8 mouse cellular contexts compared by ENCODE assay signal in genomic region chr4:137993291-137993758, GRCm38 (mm10). TPM values are rescaled to one million over a fixed set of nuclear protein-coding genes. Genes with fewer than 3 reads are reported as not detected.
DNase-seq lines count a peak whose midpoint lies in the region; ATAC-seq and TF ChIP-seq lines count a peak whose summit lies in the region.

No protein-coding gene starts in this region.

- H3K27ac ChIP-seq in bone marrow, adult 2 months (ENCODE audit: control insufficient read depth, insufficient read depth, low read depth, low read length, poor library complexity): peak overlapping the region; percentile 88
- H3K27ac ChIP-seq in embryonic facial prominence, embryonic 15.5 days (replicated peaks): peak overlapping the region; percentile 95
- H3K27ac ChIP-seq in kidney, embryonic 14.5 days (ENCODE audit: low read depth, low read length): peak overlapping the region; percentile 93
- H3K27ac ChIP-seq in limb, embryonic 15.5 days: peak overlapping the region; percentile 96

- H3K4me1 ChIP-seq in bone marrow, adult 2 months (ENCODE audit: control insufficient read depth, insufficient read depth, low read length): peaks cover 2% of the 10 kb centered on the region; the same call in 1 of the 2 replicates
- peaks cover 34% of the 10 kb centered on the region for H3K4me1 ChIP-seq in embryonic facial prominence, embryonic 15.5 days
- peaks cover 16% of the 10 kb centered on the region for H3K4me1 ChIP-seq in kidney, embryonic 14.5 days (ENCODE audit: control insufficient read depth, insufficient read depth, low read length)
- peaks cover 29% of the 10 kb centered on the region for H3K4me1 ChIP-seq in limb, embryonic 15.5 days

- 0 out of 2 replicates have a peak, but pooled peaks cover 4% of the 10 kb centered on the region for H3K9me3 ChIP-seq in embryonic facial prominence, embryonic 15.5 days (replicated peaks)
- H3K9me3 ChIP-seq in kidney, embryonic 14.5 days (ENCODE audit: control insufficient read depth, low read length): no peaks in the 10 kb centered on the region
- H3K9me3 ChIP-seq in limb, embryonic 15.5 days: no peaks in the 10 kb centered on the region

- H3K36me3 ChIP-seq in embryonic facial prominence, embryonic 15.5 days: peaks cover 18% of the 10 kb centered on the region
- peaks cover 15% of the 10 kb centered on the region for H3K36me3 ChIP-seq in kidney, embryonic 14.5 days (ENCODE audit: control insufficient read depth, insufficient read depth, low read length)
- peaks cover 19% of the 10 kb centered on the region for H3K36me3 ChIP-seq in limb, embryonic 15.5 days

- DNase-seq in 3T3-L1 (ENCODE audit: low read depth, low spot score): peak; percentile 52
- peak; percentile 97 to 99 for DNase-seq in heart, adult 9 months (ENCODE audit: low spot score in 2 of 2)
- DNase-seq in monocyte, adult 2 months (ENCODE audit: low read depth in 1 of 2, low spot score in 2 of 2): peak; percentile 86 to 91
- peak; percentile 95 to 96 for DNase-seq in spleen, postnatal 36 days (ENCODE audit: low spot score in 2 of 2)

- no peak for TF ChIP-seq CTCF in bone marrow, adult 2 months (IDR thresholded peaks at IDR 0.05; ENCODE audit: control insufficient read depth, insufficient read depth, low read length)

- peaks cover 7% of the 10 kb centered on the region for H3K27me3 ChIP-seq in embryonic facial prominence, embryonic 15.5 days
- H3K27me3 ChIP-seq in kidney, embryonic 14.5 days (ENCODE audit: control insufficient read depth, insufficient read depth, low read length): no peaks in the 10 kb centered on the region
- H3K27me3 ChIP-seq in limb, embryonic 15.5 days: peaks cover 7% of the 10 kb centered on the region; the same call in 1 of the 2 replicates

- peak; percentile 90; the same call in 1 of the 2 replicates for TF ChIP-seq POLR2A in bone marrow, adult 2 months (IDR thresholded peaks at IDR 0.05; ENCODE audit: borderline replicate concordance, control insufficient read depth, low read depth, low read length)

- H3K9ac ChIP-seq in embryonic facial prominence, embryonic 15.5 days: peak overlapping the region; percentile 96
- H3K9ac ChIP-seq in kidney, embryonic 14.5 days (ENCODE audit: low read depth, low read length): peak overlapping the region; percentile 99
- H3K9ac ChIP-seq in limb, embryonic 15.5 days: peak overlapping the region; percentile 99

- peak overlapping the region; percentile 74 for H3K4me2 ChIP-seq in embryonic facial prominence, embryonic 15.5 days (replicated peaks)
- peak overlapping the region; percentile 60 for H3K4me2 ChIP-seq in kidney, embryonic 14.5 days (replicated peaks; ENCODE audit: low read depth, low read length)
- H3K4me2 ChIP-seq in limb, embryonic 15.5 days: peak overlapping the region; percentile 75

- H3K4me3 ChIP-seq in bone marrow, adult 2 months (replicated peaks; ENCODE audit: control insufficient read depth, low read depth, low read length): peak overlapping the region; percentile 90
- peak overlapping the region; percentile 92 for H3K4me3 ChIP-seq in embryonic facial prominence, embryonic 15.5 days (replicated peaks)
- H3K4me3 ChIP-seq in kidney, embryonic 14.5 days (ENCODE audit: low read length): peak overlapping the region; percentile 99
- H3K4me3 ChIP-seq in limb, embryonic 15.5 days: peak overlapping the region; percentile 94

- ATAC-seq in embryonic facial prominence, embryonic 15.5 days (ENCODE audit: insufficient number of reproducible peaks, low FRiP score, low TSS enrichment, low read depth): peak; percentile 94
- ATAC-seq in kidney, embryonic 14.5 days (ENCODE audit: low FRiP score, low TSS enrichment): peak; percentile 93
- peak; percentile 93 for ATAC-seq in limb, embryonic 15.5 days (ENCODE audit: insufficient number of reproducible peaks, low FRiP score, low TSS enrichment, low read depth)

- WGBS in bone marrow, adult 2 months: under 1% methylated on average over 48 of the region's 59 CpGs
- under 1% methylated on average over 44 of the region's 59 CpGs for WGBS in embryonic facial prominence, embryonic 15.5 days
- under 1% methylated on average over 57 of the region's 59 CpGs for WGBS in kidney, embryonic 14.5 days
- under 1% methylated on average over 51 of the region's 59 CpGs for WGBS in limb, embryonic 15.5 days

RNA-seq across cellular contexts. Expression of gene Eif4g3, which starts 0.5 kb away (rescaled TPM):
- polyA plus RNA-seq in bone marrow, adult 2 months (2011; ENCODE audit: insufficient read depth, insufficient read length, low replicate concordance, missing spikeins): 36.0 and 75.0 TPM in 2 replicates
- polyA plus RNA-seq in embryonic facial prominence, embryonic 15.5 days (2015; fragmentation: Nextera tagmentation; extraction: Ambion mirVana): 34.7 and 36.2 TPM in 2 replicates
- 35.6 and 55.9 TPM in 2 replicates for polyA plus RNA-seq in kidney, embryonic 14.5 days (2014; fragmentation: Nextera tagmentation; extraction: Ambion mirVana)
- 27.1 and 29.1 TPM in 2 replicates for polyA plus RNA-seq in limb, embryonic 15.5 days (2015; fragmentation: Nextera tagmentation; extraction: Ambion mirVana)

Comparison
In these comparisons a context has a peak if more than half of its experiments do, and no peak if none do; other contexts are left out.
1. Peak in every context shown above with its lines: DNase-seq, ATAC-seq, H3K4me3 ChIP-seq and H3K27ac ChIP-seq.